Mouse (Mus musculus) midbrain, embryonic 12.5 days (tissue): ENCODE data around the gene Ankrd13b. TPM values are rescaled to one million over a fixed set of nuclear protein-coding genes. Genes with fewer than 3 reads are reported as not detected.

Experiments
- ATAC-seq: fragments of 200-750 bp; cut with Nextera tagmentation; 2 replicates; pipeline ENCODE4 v1.8.0; 2017; ENCODE audit warnings: low read depth, moderate TSS enrichment, moderate library complexity; ENCODE audit not compliant: low FRiP score
- H3K27ac ChIP-seq: fragments of 300-500 bp; sonication (generic); replicated peaks from 2 replicates; pipeline ENCODE4 v1.5.1; 2016; ENCODE audit warnings: mild to moderate bottlenecking
- H3K27me3 ChIP-seq: fragments of 300-500 bp; sonication (generic); 2 replicates; pipeline ENCODE4 v1.6.1; 2016; ENCODE audit warnings: mild to moderate bottlenecking
- H3K36me3 ChIP-seq: fragments of 300-500 bp; sonication (generic); 2 replicates; pipeline ENCODE4 v1.6.1; 2016
- H3K4me1 ChIP-seq: fragments of 300-500 bp; sonication (generic); 2 replicates; pipeline ENCODE4 v1.6.1; 2016
- H3K4me2 ChIP-seq: fragments of 300-500 bp; sonication (generic); replicated peaks from 2 replicates; pipeline ENCODE4 v1.6.1; 2016; ENCODE audit warnings: mild to moderate bottlenecking, moderate library complexity
- H3K4me3 ChIP-seq: fragments of 300-500 bp; sonication (generic); 2 replicates; pipeline ENCODE4 v1.5.1; 2016; ENCODE audit warnings: mild to moderate bottlenecking
- H3K9ac ChIP-seq: fragments of 300-500 bp; sonication (generic); replicated peaks from 2 replicates; pipeline ENCODE4 v1.6.1; 2016; ENCODE audit warnings: mild to moderate bottlenecking, moderate library complexity
- H3K9me3 ChIP-seq: fragments of 300-500 bp; sonication (generic); 2 replicates; pipeline ENCODE4 v1.6.1; 2016; ENCODE audit warnings: mild to moderate bottlenecking
- whole genome bisulfite sequencing: fragments of 180-500 bp; shearing (Covaris S2); methylation state at CpG from one replicate; pipeline ENCODE4 v1.1.7; 2016; 5-methylcytosine and 5-hydroxymethylcytosine counted together
- polyA plus RNA-seq: library from polyadenylated mRNA; unstranded; fragments of >200 nt; fragmentation: Nextera tagmentation; extraction: Ambion mirVana; gene quantifications from 2 replicates; pipeline ENCODE4 v1.2.1, GENCODE M21; 2016

Gene Ankrd13b
- polyA plus RNA-seq, 1 experiment from 2014 or later, result 22.3 TPM

- H3K27ac ChIP-seq, result no peak overlapping the region
- H3K4me3 ChIP-seq, result no peak overlapping the region
- no peaks in the 10 kb centered on the region for H3K27me3 ChIP-seq
- H3K4me2 ChIP-seq, result no peak overlapping the region
- H3K9ac ChIP-seq, result no peak overlapping the region
- H3K36me3 ChIP-seq, result peaks cover 35% of the 10 kb centered on the region
- no peak for ATAC-seq
- 86% methylated on average over 7 of the region's 7 CpGs for WGBS
- no peaks in the 10 kb centered on the region for H3K9me3 ChIP-seq
- H3K4me1 ChIP-seq, result no peaks in the 10 kb centered on the region
Observed at GRCm38 (mm10) chr11:77442186-77443170, 47.0 kb downstream of the Ankrd13b start.

DNA sequence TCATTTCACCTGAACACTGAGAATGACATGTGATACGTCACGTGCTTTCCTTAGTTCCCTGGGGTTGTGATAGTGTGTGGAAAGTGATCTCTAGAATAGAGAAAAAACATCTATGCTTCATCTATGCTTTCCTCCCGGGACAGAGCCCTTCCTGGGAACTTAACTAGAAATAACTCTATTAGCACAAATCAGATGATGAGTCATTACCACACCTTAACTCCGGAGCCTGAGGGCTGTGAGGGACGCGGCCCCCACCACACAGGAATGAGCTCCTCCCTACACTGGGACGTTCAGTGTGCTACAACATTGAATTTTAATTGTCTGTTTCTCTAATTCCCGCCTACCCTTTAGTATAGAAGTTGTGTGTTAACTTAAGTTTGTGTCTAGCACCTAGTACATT lies 48.5 kb downstream of the Ankrd13b start:
- no peaks in the 10 kb centered on the region for H3K27me3 ChIP-seq
- H3K27ac ChIP-seq, result no peak overlapping the region
- peaks cover 36% of the 10 kb centered on the region for H3K36me3 ChIP-seq
- no peak for ATAC-seq
- no peaks in the 10 kb centered on the region for H3K9me3 ChIP-seq
- no peak overlapping the region for H3K4me3 ChIP-seq
- no peak overlapping the region for H3K4me2 ChIP-seq
- 93% methylated on average over 8 of the region's 8 CpGs for WGBS
- H3K4me1 ChIP-seq, result no peaks in the 10 kb centered on the region
- H3K9ac ChIP-seq, result no peak overlapping the region

GRCm38 (mm10) chr11:77440081-77440480 lies 49.4 kb downstream of the Ankrd13b start:
- ATAC-seq, result no peak
- H3K4me1 ChIP-seq, result no peaks in the 10 kb centered on the region
- H3K9me3 ChIP-seq, result no peaks in the 10 kb centered on the region
- H3K36me3 ChIP-seq, result peaks cover 36% of the 10 kb centered on the region
- no peaks in the 10 kb centered on the region for H3K27me3 ChIP-seq
- H3K4me2 ChIP-seq, result no peak overlapping the region
- H3K27ac ChIP-seq, result no peak overlapping the region
- WGBS, result 93% methylated on average over 9 of the region's 9 CpGs
- H3K9ac ChIP-seq, result no peak overlapping the region
- no peak overlapping the region for H3K4me3 ChIP-seq

DNA sequence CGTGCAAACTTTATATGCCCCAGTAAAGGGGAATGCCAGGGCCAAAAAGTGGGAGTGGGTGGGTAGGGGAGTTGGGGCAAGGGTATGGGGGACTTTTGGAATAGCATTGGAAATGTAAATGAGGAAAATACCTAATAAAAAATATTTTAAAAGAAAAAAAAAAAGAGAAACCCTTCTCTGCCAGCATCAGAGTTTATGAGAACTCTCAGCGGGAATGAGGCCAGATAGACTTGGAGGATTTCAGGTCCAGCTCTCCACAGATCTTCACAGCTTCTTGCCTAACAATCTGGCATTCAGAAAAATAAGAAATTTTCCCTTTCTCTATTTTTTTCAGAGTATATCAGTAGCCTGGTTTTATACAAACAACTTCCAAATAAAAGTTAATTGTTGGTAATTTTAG lies 52.5 kb downstream of the Ankrd13b start:
- ATAC-seq, result no peak
- WGBS, result 84% methylated on average over 2 of the region's 2 CpGs
- no peaks in the 10 kb centered on the region for H3K4me1 ChIP-seq
- no peak overlapping the region for H3K4me3 ChIP-seq
- no peaks in the 10 kb centered on the region for H3K27me3 ChIP-seq
- no peak overlapping the region for H3K4me2 ChIP-seq
- H3K9ac ChIP-seq, result no peak overlapping the region
- no peak overlapping the region for H3K27ac ChIP-seq
- H3K9me3 ChIP-seq, result no peaks in the 10 kb centered on the region
- peaks cover 31% of the 10 kb centered on the region for H3K36me3 ChIP-seq

DNA sequence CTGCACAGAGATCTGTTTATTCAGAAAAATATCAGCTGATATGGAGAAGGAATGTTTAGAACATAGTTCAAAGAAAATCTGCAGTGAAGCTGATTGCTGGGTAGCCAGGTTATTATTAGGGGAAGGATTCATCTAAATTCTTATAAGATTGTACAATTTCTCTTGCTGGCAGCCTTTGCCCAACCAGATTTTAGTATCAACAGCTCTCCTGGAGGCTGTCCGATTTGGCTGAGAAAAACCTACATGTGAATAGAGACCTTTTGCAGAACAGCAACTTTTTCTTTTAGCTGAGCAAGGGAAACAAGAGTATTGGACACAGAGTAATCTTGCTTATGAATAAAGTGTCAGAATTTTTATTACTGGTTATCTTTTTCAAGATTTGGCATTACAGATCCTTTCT lies 61.0 kb downstream of the Ankrd13b start:
- H3K27ac ChIP-seq, result no peak overlapping the region
- H3K9ac ChIP-seq, result no peak overlapping the region
- no peaks in the 10 kb centered on the region for H3K4me1 ChIP-seq
- no peaks in the 10 kb centered on the region for H3K9me3 ChIP-seq
- 84% methylated on average over 1 of the region's 1 CpGs for WGBS
- no peaks in the 10 kb centered on the region for H3K27me3 ChIP-seq
- no peak overlapping the region for H3K4me3 ChIP-seq
- H3K4me2 ChIP-seq, result no peak overlapping the region
- peaks cover 13% of the 10 kb centered on the region; the same call in 1 of the 2 replicates for H3K36me3 ChIP-seq
- no peak for ATAC-seq

GRCm38 (mm10) chr11:77423175-77423859 lies 66.2 kb downstream of the Ankrd13b start:
- no peak overlapping the region for H3K9ac ChIP-seq
- no peak for ATAC-seq
- H3K4me1 ChIP-seq, result no peaks in the 10 kb centered on the region
- no peak overlapping the region for H3K27ac ChIP-seq
- H3K27me3 ChIP-seq, result no peaks in the 10 kb centered on the region
- no peak overlapping the region for H3K4me2 ChIP-seq
- H3K4me3 ChIP-seq, result no peak overlapping the region
- H3K36me3 ChIP-seq, result peaks cover 26% of the 10 kb centered on the region; the same call in 1 of the 2 replicates
- H3K9me3 ChIP-seq, result no peaks in the 10 kb centered on the region
- 83% methylated on average over 4 of the region's 4 CpGs for WGBS

Other genes with a start within 250 kb of the Ankrd13b start
- gene Coro6, start 27.3 kb downstream of the Ankrd13b start, polyA plus RNA-seq, result 0.13 TPM in 1 of 2 replicates, not detected in the other
- 12.9 and 13.0 TPM in 2 replicates for gene Git1, start 3.9 kb upstream of the Ankrd13b start, polyA plus RNA-seq
- 3.4 and 4.3 TPM in 2 replicates for gene Abhd15, start 25.4 kb upstream of the Ankrd13b start, polyA plus RNA-seq
- 28.8 and 31.3 TPM in 2 replicates for gene Trp53i13, start 26.3 kb upstream of the Ankrd13b start, polyA plus RNA-seq
- gene Gm10392, start 29.5 kb upstream of the Ankrd13b start, polyA plus RNA-seq, result not detected in 2 replicates
- gene Taok1, start 118.1 kb upstream of the Ankrd13b start, polyA plus RNA-seq, result 23.9 and 26.0 TPM in 2 replicates
- gene Nufip2, start 196.5 kb upstream of the Ankrd13b start, polyA plus RNA-seq, result 4.3 and 5.0 TPM in 2 replicates
- gene Cryba1, start 235.6 kb upstream of the Ankrd13b start, polyA plus RNA-seq, result 1.4 and 2.6 TPM in 2 replicates